Mouse (Mus musculus) forebrain, embryonic 14.5 days (tissue): ENCODE data around the gene Stox2. TPM values are rescaled to one million over a fixed set of nuclear protein-coding genes. Genes with fewer than 3 reads are reported as not detected.

Experiments
- ATAC-seq: fragments of 200-750 bp; cut with Nextera tagmentation; 2 replicates; pipeline ENCODE4 v1.8.0; 2017; ENCODE audit warnings: mild to moderate bottlenecking, moderate library complexity
- DNase-seq: peaks from one replicate; pipeline ENCODE4 v3.0.0-alpha.2; 2015; ENCODE audit warnings: low spot score
- H3K27ac ChIP-seq: fragments of 300-500 bp; sonication (generic); 2 replicates; pipeline ENCODE4 v1.5.1; 2014; ENCODE audit warnings: low read depth, mild to moderate bottlenecking, control low read depth, low read length, moderate library complexity
- H3K27me3 ChIP-seq: fragments of 300-500 bp; sonication (generic); replicated peaks from 2 replicates; pipeline ENCODE4 v1.6.1; 2014; ENCODE audit warnings: low read length, control low read depth, mixed read lengths; ENCODE audit not compliant: control insufficient read depth, insufficient read depth
- H3K36me3 ChIP-seq: fragments of 300-500 bp; sonication (generic); 2 replicates; pipeline ENCODE4 v1.6.1; 2014; ENCODE audit warnings: low read length, control low read depth; ENCODE audit not compliant: control insufficient read depth, insufficient read depth
- H3K4me1 ChIP-seq: fragments of 300-500 bp; sonication (generic); 2 replicates; pipeline ENCODE4 v1.6.1; 2014; ENCODE audit warnings: antibody characterized with exemption, low read length, control low read depth; ENCODE audit not compliant: control insufficient read depth, insufficient read depth
- H3K4me2 ChIP-seq: fragments of 300-500 bp; sonication (generic); 2 replicates; pipeline ENCODE4 v1.6.1; 2014; ENCODE audit warnings: mild to moderate bottlenecking, control low read depth, low read length
- H3K4me3 ChIP-seq: fragments of 300-500 bp; sonication (generic); 2 replicates; pipeline ENCODE4 v1.5.1; 2014; ENCODE audit warnings: low read depth, low read length, control low read depth
- H3K9ac ChIP-seq: fragments of 300-500 bp; sonication (generic); 2 replicates; pipeline ENCODE4 v1.6.1; 2014; ENCODE audit warnings: mild to moderate bottlenecking, low read length, control low read depth, moderate library complexity
- H3K9me3 ChIP-seq: fragments of 300-500 bp; sonication (generic); replicated peaks from 2 replicates; pipeline ENCODE4 v1.6.1; 2016; ENCODE audit warnings: low read length, control low read depth, mixed read lengths; ENCODE audit not compliant: control insufficient read depth
- WGBS: fragments of 180-500 bp; shearing (Covaris S2); extraction: QIAGEN DNeasy Blood & Tissue Kit; methylation state at CpG from one replicate; pipeline ENCODE4 v1.1.7; 2014; 5-methylcytosine and 5-hydroxymethylcytosine counted together
- polyA plus RNA-seq: library from polyadenylated mRNA; unstranded; fragments of >200 nt; fragmentation: Nextera tagmentation; extraction: Ambion mirVana; gene quantifications from 2 replicates; pipeline ENCODE4 v1.2.1, GENCODE M21; 2014

The Stox2 gene
- polyA plus RNA-seq, 1 experiment from 2014 or later = 33.3 TPM

DNA sequence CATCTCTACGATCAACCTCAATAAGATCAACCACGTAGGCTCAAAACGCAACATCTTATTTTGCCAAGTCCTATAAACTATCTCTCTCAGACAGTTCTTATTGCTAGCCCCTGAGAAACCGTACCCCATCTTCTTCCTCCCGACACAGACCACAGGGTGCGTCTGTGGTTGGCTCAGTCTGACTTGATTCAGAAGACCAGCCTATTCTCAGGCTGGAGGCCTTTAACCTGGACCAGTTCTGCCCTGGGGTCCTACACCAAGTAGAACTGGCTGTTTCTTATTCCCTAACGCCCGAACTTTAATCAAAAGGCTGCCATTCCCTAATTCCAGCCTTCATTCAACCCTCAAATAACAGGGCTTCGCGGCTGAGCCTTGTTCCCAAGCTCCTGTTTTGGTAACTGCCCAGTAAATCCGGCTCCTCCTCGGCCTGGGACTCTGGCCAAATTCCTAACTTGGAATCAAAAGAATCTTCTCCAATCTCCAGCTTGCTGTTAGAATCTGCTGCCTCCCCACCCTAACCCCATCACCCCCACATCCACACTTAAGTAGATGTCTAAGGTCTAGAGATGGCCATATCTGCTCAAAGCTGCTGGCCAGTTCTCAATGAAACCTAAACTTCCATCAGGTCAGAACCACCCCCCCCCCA lies 91.5 kb downstream of the Stox2 start:
- Histone ChIP-seq H3K27me3 (no peaks in the 10 kb centered on the region), H3K4me3 (no peak overlapping the region), H3K9me3 (no peaks in the 10 kb centered on the region), H3K9ac (no peak overlapping the region), H3K4me2 (no peak overlapping the region), H3K36me3 (no peaks in the 10 kb centered on the region), H3K27ac (peak overlapping the region; percentile 70; the same call in 1 of the 2 replicates), H3K4me1 (peaks cover 14% of the 10 kb centered on the region)
- 39% methylated on average over 12 of the region's 12 CpGs for WGBS
- DNase-seq (peak; percentile 79), ATAC-seq (peak; percentile 47)

- 43% methylated on average over 21 of the region's 21 CpGs for WGBS
Observed at GRCm38 (mm10) chr8:47351914-47352701, 94.1 kb downstream of the Stox2 start.

DNA sequence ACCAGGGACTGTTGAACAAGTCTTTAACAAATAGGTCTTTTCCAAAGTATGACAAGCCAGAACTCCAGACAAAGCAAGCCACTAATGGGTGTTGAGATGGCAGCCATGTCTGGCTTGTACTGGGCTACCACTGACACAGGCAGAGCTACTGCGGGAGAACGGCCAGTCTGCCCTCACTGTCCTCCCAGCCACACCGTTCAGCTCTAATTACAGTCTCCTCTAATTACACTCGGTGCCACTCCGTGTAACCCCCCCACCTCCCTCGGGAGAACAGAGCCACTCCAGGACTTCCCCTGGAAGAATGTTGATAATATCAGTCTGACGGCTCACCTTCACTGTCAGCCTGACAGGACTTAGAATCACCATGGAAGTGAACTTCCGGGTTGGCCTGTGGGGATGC lies 97.1 kb downstream of the Stox2 start:
- Histone ChIP-seq H3K4me1 (peaks cover 25% of the 10 kb centered on the region; the same call in 1 of the 2 replicates), H3K4me2 (no peak overlapping the region), H3K27me3 (no peaks in the 10 kb centered on the region), H3K9ac (no peak overlapping the region), H3K4me3 (no peak overlapping the region), H3K36me3 (no peaks in the 10 kb centered on the region), H3K27ac (no peak overlapping the region), H3K9me3 (no peaks in the 10 kb centered on the region)
- 43% methylated on average over 8 of the region's 8 CpGs for WGBS
- no peak for ATAC-seq
- DNase-seq = no peak

More at GRCm38 (mm10) chr8:47351914-47352701, 94.1 kb downstream of the Stox2 start:
- Histone ChIP-seq H3K27me3 (no peaks in the 10 kb centered on the region), H3K9ac (peak overlapping the region; percentile 29; the same call in 1 of the 2 replicates), H3K4me3 (peak overlapping the region; percentile 2; the same call in 1 of the 2 replicates), H3K9me3 (no peaks in the 10 kb centered on the region), H3K36me3 (no peaks in the 10 kb centered on the region), H3K4me2 (peak overlapping the region; percentile 28), H3K4me1 (peaks cover 20% of the 10 kb centered on the region), H3K27ac (peak overlapping the region; percentile 50; the same call in 1 of the 2 replicates)
- DNase-seq = no peak
- ATAC-seq = no peak

GRCm38 (mm10) chr8:47347809-47348208 lies 98.4 kb downstream of the Stox2 start:
- no peak overlapping the region for H3K27ac ChIP-seq
- no peak for DNase-seq
- ATAC-seq = no peak
- H3K27me3 ChIP-seq = no peaks in the 10 kb centered on the region
- H3K4me3 ChIP-seq = no peak overlapping the region
- peaks cover 23% of the 10 kb centered on the region; the same call in 1 of the 2 replicates for H3K4me1 ChIP-seq
- H3K36me3 ChIP-seq = no peaks in the 10 kb centered on the region
- no peak overlapping the region for H3K9ac ChIP-seq
- H3K4me2 ChIP-seq = no peak overlapping the region
- 22% methylated on average over 6 of the region's 6 CpGs for WGBS
- no peaks in the 10 kb centered on the region for H3K9me3 ChIP-seq

GRCm38 (mm10) chr8:47345772-47346103 lies 100.4 kb downstream of the Stox2 start:
- H3K9me3 ChIP-seq = no peaks in the 10 kb centered on the region
- H3K27me3 ChIP-seq = no peaks in the 10 kb centered on the region
- peak; percentile 98 for DNase-seq
- H3K36me3 ChIP-seq = no peaks in the 10 kb centered on the region
- peaks cover 17% of the 10 kb centered on the region; the same call in 1 of the 2 replicates for H3K4me1 ChIP-seq
- peak overlapping the region; percentile 17 for H3K4me3 ChIP-seq
- WGBS = 2% methylated on average over 9 of the region's 9 CpGs
- peak overlapping the region; percentile 50; the same call in 1 of the 2 replicates for H3K9ac ChIP-seq
- peak overlapping the region; percentile 49 for H3K4me2 ChIP-seq
- H3K27ac ChIP-seq = peak overlapping the region; percentile 80
- peak; percentile 87 for ATAC-seq

DNA sequence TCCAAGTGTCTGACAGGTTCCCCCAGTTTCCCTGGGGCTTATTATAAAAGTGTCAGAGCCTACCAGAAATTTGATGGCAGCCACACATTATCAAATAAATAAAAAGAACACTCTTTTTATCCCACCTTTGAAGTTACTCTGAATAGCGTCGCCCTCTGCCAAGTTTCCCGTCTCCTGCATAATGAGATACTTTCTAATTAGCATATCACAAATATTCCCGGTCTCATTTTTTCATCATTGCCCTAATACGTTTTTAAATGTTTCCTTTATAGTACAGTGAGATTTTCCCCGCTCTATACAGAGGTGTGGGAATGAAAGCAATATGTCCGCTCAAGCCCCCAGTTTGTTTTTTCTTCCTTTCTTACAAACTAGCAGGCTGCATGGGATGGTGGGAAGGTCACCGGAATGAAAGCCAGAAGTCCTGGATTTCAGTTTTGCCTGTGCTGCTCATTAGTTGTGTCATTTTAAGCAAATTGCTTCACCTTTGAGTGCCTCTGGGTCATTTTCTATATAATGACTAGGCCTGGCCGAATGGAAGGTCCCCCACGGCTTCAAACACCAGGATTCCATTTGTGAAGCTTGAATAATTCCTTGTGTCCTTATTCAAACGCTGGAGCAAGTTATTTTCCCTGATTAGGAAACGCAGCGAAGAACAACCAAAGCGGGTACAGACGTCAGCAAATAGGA lies 100.9 kb downstream of the Stox2 start:
- Histone ChIP-seq H3K27ac (peak overlapping the region; percentile 80), H3K4me3 (peak overlapping the region; percentile 17), H3K4me1 (peaks cover 19% of the 10 kb centered on the region), H3K4me2 (peak overlapping the region; percentile 49), H3K36me3 (no peaks in the 10 kb centered on the region), H3K9me3 (no peaks in the 10 kb centered on the region), H3K9ac (peak overlapping the region; percentile 50; the same call in 1 of the 2 replicates), H3K27me3 (no peaks in the 10 kb centered on the region)
- 1% methylated on average over 15 of the region's 15 CpGs for WGBS
- DNase-seq = peak; percentile 84
- ATAC-seq = peak; percentile 74

- DNase-seq (no peak), ATAC-seq (no peak)
- 60% methylated on average over 11 of the region's 11 CpGs for WGBS
- no peak overlapping the region for H3K4me3 ChIP-seq
- no peak overlapping the region for H3K4me2 ChIP-seq
- no peaks in the 10 kb centered on the region for H3K27me3 ChIP-seq
- H3K4me1 ChIP-seq = peaks cover 22% of the 10 kb centered on the region
- no peak overlapping the region for H3K27ac ChIP-seq
- H3K9me3 ChIP-seq = no peaks in the 10 kb centered on the region
- H3K9ac ChIP-seq = no peak overlapping the region
- H3K36me3 ChIP-seq = no peaks in the 10 kb centered on the region
Observed at GRCm38 (mm10) chr8:47341474-47341873, 104.7 kb downstream of the Stox2 start.

DNA sequence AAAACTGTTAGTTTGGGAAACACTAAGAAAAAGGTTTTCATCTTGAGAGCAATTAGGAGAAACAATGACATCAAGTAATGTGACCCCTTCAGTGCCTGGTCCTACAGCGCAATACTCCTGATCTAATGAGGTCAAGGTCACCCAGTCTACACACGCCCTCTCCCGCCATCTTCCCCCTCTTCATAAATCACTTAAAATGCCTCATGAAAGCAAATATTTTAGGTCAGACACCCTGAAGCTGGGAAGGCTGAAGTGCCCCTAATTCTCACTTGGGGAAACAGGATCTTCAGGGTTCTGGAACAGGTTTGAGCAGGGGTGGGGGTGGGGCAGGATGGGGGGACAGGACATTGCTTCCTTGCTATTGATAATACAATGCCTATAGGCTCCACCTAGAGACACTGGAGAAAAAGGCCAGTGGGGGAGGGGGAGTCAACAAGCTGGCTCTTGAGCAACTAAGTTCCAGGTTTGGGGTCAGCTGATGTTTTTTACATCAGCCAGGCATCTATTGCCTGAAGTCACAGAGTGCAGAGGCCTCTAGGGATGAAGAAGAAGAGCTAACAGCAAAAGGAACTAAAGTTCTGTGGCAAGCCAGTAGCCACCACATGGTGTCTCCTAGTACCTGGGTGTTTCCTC lies 107.4 kb downstream of the Stox2 start:
- no peak overlapping the region for H3K4me3 ChIP-seq
- H3K4me1 ChIP-seq = peaks cover 11% of the 10 kb centered on the region
- no peak overlapping the region for H3K9ac ChIP-seq
- ATAC-seq (no peak), DNase-seq (no peak)
- H3K27ac ChIP-seq = no peak overlapping the region
- WGBS = 58% methylated on average over 3 of the region's 3 CpGs
- H3K27me3 ChIP-seq = no peaks in the 10 kb centered on the region
- H3K36me3 ChIP-seq = no peaks in the 10 kb centered on the region
- H3K9me3 ChIP-seq = no peaks in the 10 kb centered on the region
- H3K4me2 ChIP-seq = no peak overlapping the region; the same call in 1 of the 2 replicates
